Mouse (Mus musculus): Measurements from ENCODE around the gene Slc15a1.

- TF ChIP-seq CTCF (IDR thresholded peaks at IDR 0.05; ENCODE audit: control insufficient read depth, insufficient read depth, insufficient read length) (no peak), CEBPB (IDR thresholded peaks at IDR 0.05; ENCODE audit: low read depth) (no peak), MYOG (IDR thresholded peaks at IDR 0.05; ENCODE audit: control insufficient read depth, extremely low read depth, insufficient read length) (no peak), MAX (IDR thresholded peaks at IDR 0.05) (no peak), USF1 (IDR thresholded peaks at IDR 0.05; ENCODE audit: low read depth) (no peak), MYOD1 (IDR thresholded peaks at IDR 0.05; ENCODE audit: control insufficient read depth, insufficient read length, low read depth) (no peak)
Observed at GRCm38 (mm10) chr14:121462756-121463155, 42.3 kb downstream of the Slc15a1 start.

Measured in C2C12 (cell line).